Mouse (Mus musculus) CH12.LX (cell line): Measurements from ENCODE around the gene F7. TPM values are rescaled to one million over a fixed set of nuclear protein-coding genes. Genes with fewer than 3 reads are reported as not detected.

ENCODE experiments used
- DNase-seq: peaks from one replicate; pipeline ENCODE4 v3.0.0-alpha.2; 2013; ENCODE audit errors: extremely low read depth
- H3K27ac ChIP-seq: 2 replicates; pipeline ENCODE4 v1.5.1; 2012; ENCODE audit warnings: low read depth, mild to moderate bottlenecking, control low read depth, moderate library complexity; ENCODE audit not compliant: insufficient read depth
- H3K27me3 ChIP-seq: replicated peaks from 2 replicates; pipeline ENCODE3; 2012; ENCODE audit warnings: inconsistent platforms
- H3K36me3 ChIP-seq, 2 experiments: replicated peaks in 1 of 2; 2 replicates each; pipeline versions ENCODE3 to v1.6.1; 2012; ENCODE audit warnings: inconsistent platforms in 1 of 2, low read length in 1 of 2, mild to moderate bottlenecking in 1 of 2, mixed read lengths in 1 of 2, moderate library complexity in 1 of 2; ENCODE audit not compliant: control insufficient read depth in 1 of 2, insufficient read depth in 1 of 2
- H3K4me1 ChIP-seq, 2 experiments: 2 replicates each; pipeline ENCODE4 v1.6.1; 2012; ENCODE audit warnings: inconsistent platforms in 1 of 2, moderate library complexity in 1 of 2; ENCODE audit not compliant: insufficient read depth in 2 of 2, control insufficient read depth in 1 of 2
- H3K4me2 ChIP-seq: 2 replicates; pipeline ENCODE4 v1.6.1; 2012; ENCODE audit warnings: low read depth, mild to moderate bottlenecking, control low read depth; ENCODE audit not compliant: poor library complexity, insufficient read depth, severe bottlenecking
- H3K4me3 ChIP-seq, 3 experiments: fragments of 150-350 bp in 1 of 3; sonication (generic) in 1 of 3; replicated peaks in 1 of 3; 2 replicates each; pipeline versions ENCODE3 to v1.5.1; 2011 to 2012; ENCODE audit warnings: low read depth in 2 of 3, low read length in 2 of 3, mild to moderate bottlenecking in 2 of 3, moderate library complexity in 2 of 3, control low read depth in 1 of 3, improper control_type of control experiment in 1 of 3, inconsistent platforms in 1 of 3, mixed read lengths in 1 of 3; ENCODE audit not compliant: poor library complexity in 1 of 3
- H3K79me2 ChIP-seq: replicated peaks from 2 replicates; pipeline ENCODE4 v1.6.1; 2012; ENCODE audit warnings: mild to moderate bottlenecking, moderate library complexity; ENCODE audit not compliant: control insufficient read depth, poor library complexity, insufficient read depth, severe bottlenecking; ENCODE audit errors: extremely low read depth
- H3K9ac ChIP-seq: 2 replicates; pipeline ENCODE4 v1.6.1; 2012; ENCODE audit warnings: low read depth, mild to moderate bottlenecking, control low read depth, moderate library complexity; ENCODE audit not compliant: insufficient read depth
- H3K9me3 ChIP-seq: replicated peaks from 2 replicates; pipeline ENCODE3; 2012; ENCODE audit warnings: low read length, inconsistent platforms, mixed read lengths
- CHD1 ChIP-seq: IDR thresholded peaks from 2 replicates; pipeline ENCODE4 v1.6.1; 2012; ENCODE audit warnings: low read depth, low read length, improper control_type of control experiment, inconsistent platforms
- E2F4 ChIP-seq: IDR thresholded peaks from 2 replicates; pipeline ENCODE4 v1.6.1; 2011; ENCODE audit warnings: low read depth, low read length, improper control_type of control experiment; ENCODE audit not compliant: insufficient replicate concordance
- ELF1 ChIP-seq: IDR thresholded peaks from 2 replicates; pipeline ENCODE4 v1.6.1; 2014; ENCODE audit warnings: low read depth, mild to moderate bottlenecking, inconsistent platforms, low read length, improper control_type of control experiment
- EP300 ChIP-seq: IDR thresholded peaks from 2 replicates; pipeline ENCODE4 v1.6.1; 2011; ENCODE audit warnings: low read length, improper control_type of control experiment
- GABPA ChIP-seq: IDR thresholded peaks from 2 replicates; pipeline ENCODE4 v1.6.1; 2012; ENCODE audit warnings: low read depth, low read length, improper control_type of control experiment, inconsistent platforms; ENCODE audit not compliant: insufficient replicate concordance
- IRF4 ChIP-seq: IDR thresholded peaks from 2 replicates; pipeline ENCODE4 v1.6.1; 2014; ENCODE audit warnings: low read depth, mild to moderate bottlenecking, inconsistent platforms, low read length, improper control_type of control experiment
- JUN ChIP-seq: IDR thresholded peaks from 2 replicates; pipeline ENCODE4 v1.6.1; 2011; ENCODE audit warnings: low read depth, mild to moderate bottlenecking, low read length, improper control_type of control experiment, moderate library complexity; ENCODE audit not compliant: insufficient read depth
- JUND ChIP-seq: conservative IDR thresholded peaks from 2 replicates; pipeline ENCODE4 v1.6.1; 2011; ENCODE audit warnings: low read depth, low read length, improper control_type of control experiment
- MAX ChIP-seq: IDR thresholded peaks from 2 replicates; pipeline ENCODE4 v1.6.1; 2011; ENCODE audit warnings: low read length, improper control_type of control experiment
- NRF1 ChIP-seq: IDR thresholded peaks from 2 replicates; pipeline ENCODE4 v1.6.1; 2014; ENCODE audit warnings: low read depth, mild to moderate bottlenecking, inconsistent platforms, low read length, improper control_type of control experiment, moderate library complexity
- POLR2AphosphoS2 ChIP-seq: IDR thresholded peaks from 2 replicates; pipeline ENCODE4 v1.6.1; 2011; ENCODE audit warnings: low read depth, low read length, improper control_type of control experiment
- TBP ChIP-seq: conservative IDR thresholded peaks from 2 replicates; pipeline ENCODE4 v1.6.1; 2011; ENCODE audit warnings: low read depth, low read length, improper control_type of control experiment
- TCF12 ChIP-seq: IDR thresholded peaks from 2 replicates; pipeline ENCODE4 v1.6.1; 2014; ENCODE audit warnings: low read depth, mild to moderate bottlenecking, inconsistent platforms, low read length, improper control_type of control experiment
- UBTF ChIP-seq: IDR thresholded peaks from 2 replicates; pipeline ENCODE4 v1.6.1; 2012; ENCODE audit warnings: low read depth, mild to moderate bottlenecking, inconsistent platforms, low read length, improper control_type of control experiment, moderate library complexity
- USF1 ChIP-seq: IDR thresholded peaks from 2 replicates; pipeline ENCODE4 v1.6.1; 2014; ENCODE audit warnings: low read depth, mild to moderate bottlenecking, inconsistent platforms, low read length, improper control_type of control experiment
- USF2 ChIP-seq: conservative IDR thresholded peaks from 2 replicates; pipeline ENCODE4 v1.6.1; 2011; ENCODE audit warnings: low read depth, low read length, improper control_type of control experiment
- ZC3H11A ChIP-seq: IDR thresholded peaks from 2 replicates; pipeline ENCODE4 v1.6.1; 2012; ENCODE audit warnings: low read depth, mild to moderate bottlenecking, inconsistent platforms, low read length, improper control_type of control experiment
- ZKSCAN1 ChIP-seq: IDR thresholded peaks from 2 replicates; pipeline ENCODE4 v1.6.1; 2012; ENCODE audit warnings: low read depth, inconsistent platforms, low read length, improper control_type of control experiment, borderline replicate concordance
- ZMIZ1 ChIP-seq: IDR thresholded peaks from 2 replicates; pipeline ENCODE4 v1.6.1; 2012; ENCODE audit warnings: low read depth, mild to moderate bottlenecking, inconsistent platforms, low read length, improper control_type of control experiment
- dilution Hi-C: fragments of 300-500 bp; cut with MboI; formaldehyde crosslinking; loops from 2 replicates; pipeline ENCODE4 v1.14.3; 2020; ENCODE audit warnings: low sequenced_read_pairs; ENCODE audit not compliant: extremely low pct_unique_long_range_greater_than_20kb, extremely low pct_ligation_motif_present
- in situ Hi-C: fragments of 300-500 bp; cut with MboI; formaldehyde crosslinking; loops from 3 replicates; pipeline ENCODE4 v1.14.3; 2019; ENCODE audit warnings: low sequenced_read_pairs, low pct_ligation_motif_present, low pct_unique_long_range_greater_than_20kb, mixed read lengths
- polyA plus RNA-seq: library from polyadenylated mRNA; unstranded; fragments of >175 nt; gene quantifications from 2 replicates; pipeline ENCODE4 v1.2.1, GENCODE M21; 2012; ENCODE audit warnings: low read depth; ENCODE audit not compliant: insufficient read length
- total RNA-seq, 2 experiments: library from RNA; depleted of rRNA; stranded (reverse); fragments of 300-350 nt in 1 of 2; fragments of >200 nt in 1 of 2; gene quantifications; 2 replicates each; pipeline ENCODE4 v1.2.3; 2012 to 2014

The F7 gene
- total and polyA plus RNA-seq, 3 experiments: not detected

DNA sequence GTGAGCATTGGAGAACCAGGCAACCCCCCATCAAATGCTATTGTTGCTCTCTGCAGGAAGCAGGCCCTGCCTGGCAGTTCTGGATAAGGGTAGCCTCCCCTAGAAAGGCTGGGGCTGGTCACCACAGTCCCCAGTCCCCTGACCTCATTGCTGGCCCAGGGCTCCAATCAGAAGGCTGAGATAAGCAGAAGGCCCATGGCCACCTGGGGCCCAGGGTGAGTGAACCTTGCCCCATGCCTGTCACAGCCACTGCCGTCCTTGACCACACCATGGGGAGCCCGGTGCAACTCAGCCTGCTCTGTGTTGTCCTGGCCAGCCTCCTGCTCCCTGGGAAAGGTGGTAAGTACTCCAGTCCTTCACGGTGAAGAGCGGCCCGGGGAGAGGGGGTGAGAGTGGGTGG, 11.7 kb downstream of the F7 start:
- H3K4me2 ChIP-seq: no peak overlapping the region
- dilution Hi-C loops (no loop called here), in situ Hi-C loops (no loop called here)
- no peak for DNase-seq
- no peaks in the 10 kb centered on the region for H3K36me3 ChIP-seq
- TF ChIP-seq CHD1 (no peak), EP300 (no peak), NRF1 (no peak), USF2 (no peak), GABPA (no peak)
- H3K27me3 ChIP-seq: peaks cover 95% of the 10 kb centered on the region
- no peak overlapping the region for H3K27ac ChIP-seq
- H3K9me3 ChIP-seq: no peaks in the 10 kb centered on the region
- H3K4me1 ChIP-seq: peaks cover 0 to 3% of the 10 kb centered on the region in 2 experiments; a peak in 1 of 4 replicates
- no peak overlapping the region for H3K9ac ChIP-seq
- H3K4me3 ChIP-seq: no peak overlapping the region
- H3K79me2 ChIP-seq: no peaks in the 10 kb centered on the region

DNA sequence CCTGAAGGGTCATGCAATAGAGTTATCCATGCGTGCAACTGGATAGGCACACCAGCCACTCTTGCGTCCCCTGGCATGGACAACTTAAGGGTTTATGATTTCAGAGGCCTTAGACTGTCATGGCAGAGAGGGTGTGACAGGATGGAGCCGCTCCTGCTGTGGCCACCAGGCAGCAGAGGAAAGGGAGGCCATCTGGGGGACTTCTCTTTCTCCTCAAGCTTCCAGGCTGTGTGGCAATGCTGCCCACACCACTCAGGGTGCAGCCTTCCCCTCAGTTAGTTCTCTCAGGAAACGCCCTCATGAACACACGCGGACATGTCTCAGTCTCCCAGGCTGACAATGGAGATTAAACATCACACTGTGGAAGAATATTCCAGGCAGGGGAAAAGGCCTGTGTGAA, 13.2 kb downstream of the F7 start:
- no peaks in the 10 kb centered on the region for H3K79me2 ChIP-seq
- H3K4me2 ChIP-seq: no peak overlapping the region
- peaks cover 94% of the 10 kb centered on the region for H3K27me3 ChIP-seq
- H3K9ac ChIP-seq: no peak overlapping the region
- no peak for DNase-seq
- dilution Hi-C loops (no loop called here), in situ Hi-C loops (no loop called here)
- no peak overlapping the region for H3K27ac ChIP-seq
- no peak overlapping the region for H3K4me3 ChIP-seq
- no peaks in the 10 kb centered on the region for H3K36me3 ChIP-seq
- no peak for TF ChIP-seq POLR2AphosphoS2
- no peak for TF ChIP-seq ZMIZ1
- no peak for TF ChIP-seq E2F4
- TF ChIP-seq MAX: no peak
- TF ChIP-seq ELF1: no peak
- TF ChIP-seq TCF12: no peak
- no peak for TF ChIP-seq IRF4
- no peak for TF ChIP-seq UBTF
- TF ChIP-seq NRF1: no peak
- no peak for TF ChIP-seq JUND
- TF ChIP-seq JUN: no peak
- no peak for TF ChIP-seq USF1
- no peak for TF ChIP-seq TBP
- TF ChIP-seq ZKSCAN1: no peak
- TF ChIP-seq ZC3H11A: no peak
- TF ChIP-seq EP300: no peak
- peaks cover 0 to 3% of the 10 kb centered on the region in 2 experiments; a peak in 1 of 4 replicates for H3K4me1 ChIP-seq
- H3K9me3 ChIP-seq: no peaks in the 10 kb centered on the region
